Mouse (Mus musculus): ENCODE results near the gene Tnf. TPM values are rescaled to one million over a fixed set of nuclear protein-coding genes. Genes with fewer than 3 reads are reported as not detected.

Tnf gene
- polyA plus RNA-seq, 1 experiment from 2014 or later, result not detected

Small RNAs within 50 kb of the gene (microRNA-seq; reads per million reads assigned to microRNA genes)
- not detected for gene Mir6973a
- not detected for gene Mir6974
- gene Mir6975, result 4.4 reads per million, percentile 25 among the genes with 10 or more reads in this experiment
- not detected for gene Mir8094

Other genes starting within 250 kb of the Tnf start
- 0.17 and 0.53 TPM in 2 replicates for gene Hspa1b, start 242.8 kb downstream of the Tnf start, polyA plus RNA-seq (2014; fragmentation: Nextera tagmentation; extraction: Ambion mirVana)
- 1.1 and 2.3 TPM in 2 replicates for gene Gm20481, start 232.1 kb downstream of the Tnf start, polyA plus RNA-seq (2014; fragmentation: Nextera tagmentation; extraction: Ambion mirVana)
- 5.6 and 8.1 TPM in 2 replicates for gene Hspa1a, start 229.9 kb downstream of the Tnf start, polyA plus RNA-seq (2014; fragmentation: Nextera tagmentation; extraction: Ambion mirVana)
- gene Hspa1l, start 229.3 kb downstream of the Tnf start, polyA plus RNA-seq (2014; fragmentation: Nextera tagmentation; extraction: Ambion mirVana), result 1.6 and 2.3 TPM in 2 replicates
- 103 and 110 TPM in 2 replicates for gene Lsm2, start 220.1 kb downstream of the Tnf start, polyA plus RNA-seq (2014; fragmentation: Nextera tagmentation; extraction: Ambion mirVana)
- gene Vars, start 201.0 kb downstream of the Tnf start, polyA plus RNA-seq (2014; fragmentation: Nextera tagmentation; extraction: Ambion mirVana), result 43.4 and 51.1 TPM in 2 replicates
- 0.12 and 0.16 TPM in 2 replicates for gene Vwa7, start 185.4 kb downstream of the Tnf start, polyA plus RNA-seq (2014; fragmentation: Nextera tagmentation; extraction: Ambion mirVana)
- gene Sapcd1, start 174.0 kb downstream of the Tnf start, polyA plus RNA-seq (2014; fragmentation: Nextera tagmentation; extraction: Ambion mirVana), result 2.0 and 2.2 TPM in 2 replicates
- 2.1 and 2.8 TPM in 2 replicates for gene Msh5, start 155.3 kb downstream of the Tnf start, polyA plus RNA-seq (2014; fragmentation: Nextera tagmentation; extraction: Ambion mirVana)
- 17.7 and 22.8 TPM in 2 replicates for gene Clic1, start 152.0 kb downstream of the Tnf start, polyA plus RNA-seq (2014; fragmentation: Nextera tagmentation; extraction: Ambion mirVana)
- 375 and 392 TPM in 2 replicates for gene Ddah2, start 143.0 kb downstream of the Tnf start, polyA plus RNA-seq (2014; fragmentation: Nextera tagmentation; extraction: Ambion mirVana)
- gene Ly6g6c, start 136.6 kb downstream of the Tnf start, polyA plus RNA-seq (2014; fragmentation: Nextera tagmentation; extraction: Ambion mirVana), result not detected in 2 replicates
- 0.11 and 0.21 TPM in 2 replicates for gene Mpig6b, start 135.8 kb downstream of the Tnf start, polyA plus RNA-seq (2014; fragmentation: Nextera tagmentation; extraction: Ambion mirVana)
- 0.62 TPM in 1 of 2 replicates, not detected in the other for gene Ly6g6e, start 125.1 kb downstream of the Tnf start, polyA plus RNA-seq (2014; fragmentation: Nextera tagmentation; extraction: Ambion mirVana)
- gene Ly6g6d, start 123.9 kb downstream of the Tnf start, polyA plus RNA-seq (2014; fragmentation: Nextera tagmentation; extraction: Ambion mirVana), result 0.78 and 1.5 TPM in 2 replicates
- not detected in 2 replicates for gene Ly6g6f, start 116.4 kb downstream of the Tnf start, polyA plus RNA-seq (2014; fragmentation: Nextera tagmentation; extraction: Ambion mirVana)
- gene Abhd16a, start 112.7 kb downstream of the Tnf start, polyA plus RNA-seq (2014; fragmentation: Nextera tagmentation; extraction: Ambion mirVana), result 79.4 and 86.0 TPM in 2 replicates
- not detected in 2 replicates for gene Ly6g5c, start 93.7 kb downstream of the Tnf start, polyA plus RNA-seq (2014; fragmentation: Nextera tagmentation; extraction: Ambion mirVana)
- 1.3 TPM in 2 replicates for gene Ly6g5b, start 86.6 kb downstream of the Tnf start, polyA plus RNA-seq (2014; fragmentation: Nextera tagmentation; extraction: Ambion mirVana)
- gene Gpank1, start 80.6 kb downstream of the Tnf start, polyA plus RNA-seq (2014; fragmentation: Nextera tagmentation; extraction: Ambion mirVana), result 24.2 and 25.4 TPM in 2 replicates
- gene Csnk2b, start 80.0 kb downstream of the Tnf start, polyA plus RNA-seq (2014; fragmentation: Nextera tagmentation; extraction: Ambion mirVana), result 328 and 334 TPM in 2 replicates
- gene D17H6S53E, start 75.6 kb downstream of the Tnf start, polyA plus RNA-seq (2014; fragmentation: Nextera tagmentation; extraction: Ambion mirVana), result 6.0 and 6.8 TPM in 2 replicates
- gene Apom, start 70.0 kb downstream of the Tnf start, polyA plus RNA-seq (2014; fragmentation: Nextera tagmentation; extraction: Ambion mirVana), result 0.57 TPM in 1 of 2 replicates, not detected in the other
- gene Bag6, start 66.8 kb downstream of the Tnf start, polyA plus RNA-seq (2014; fragmentation: Nextera tagmentation; extraction: Ambion mirVana), result 122 and 136 TPM in 2 replicates
- 191 and 194 TPM in 2 replicates for gene Prrc2a, start 37.1 kb downstream of the Tnf start, polyA plus RNA-seq (2014; fragmentation: Nextera tagmentation; extraction: Ambion mirVana)
- gene Aif1, start 25.9 kb downstream of the Tnf start, polyA plus RNA-seq (2014; fragmentation: Nextera tagmentation; extraction: Ambion mirVana), result 3.3 and 8.8 TPM in 2 replicates
- gene Lst1, start 13.6 kb downstream of the Tnf start, polyA plus RNA-seq (2014; fragmentation: Nextera tagmentation; extraction: Ambion mirVana), result 3.8 and 9.0 TPM in 2 replicates
- gene Ltb, start 7.6 kb downstream of the Tnf start, polyA plus RNA-seq (2014; fragmentation: Nextera tagmentation; extraction: Ambion mirVana), result 0.74 and 0.84 TPM in 2 replicates
- gene Lta, start 3.3 kb upstream of the Tnf start, polyA plus RNA-seq (2014; fragmentation: Nextera tagmentation; extraction: Ambion mirVana), result 0.20 and 0.73 TPM in 2 replicates
- not detected in 2 replicates for gene Gm16181, start 18.8 kb upstream of the Tnf start, polyA plus RNA-seq (2014; fragmentation: Nextera tagmentation; extraction: Ambion mirVana)
- 78.1 and 99.0 TPM in 2 replicates for gene Atp6v1g2, start 31.7 kb upstream of the Tnf start, polyA plus RNA-seq (2014; fragmentation: Nextera tagmentation; extraction: Ambion mirVana)
- gene Nfkbil1, start 33.8 kb upstream of the Tnf start, polyA plus RNA-seq (2014; fragmentation: Nextera tagmentation; extraction: Ambion mirVana), result 3.8 and 7.3 TPM in 2 replicates
- gene Ddx39b, start 39.7 kb upstream of the Tnf start, polyA plus RNA-seq (2014; fragmentation: Nextera tagmentation; extraction: Ambion mirVana), result 386 and 390 TPM in 2 replicates
- 68.5 and 74.3 TPM in 2 replicates for gene H2-D1, start 60.7 kb upstream of the Tnf start, polyA plus RNA-seq (2014; fragmentation: Nextera tagmentation; extraction: Ambion mirVana)
- 0.16 TPM in 1 of 2 replicates, not detected in the other for gene H2-Q1, start 118.4 kb upstream of the Tnf start, polyA plus RNA-seq (2014; fragmentation: Nextera tagmentation; extraction: Ambion mirVana)
- gene H2-Q2, start 140.2 kb upstream of the Tnf start, polyA plus RNA-seq (2014; fragmentation: Nextera tagmentation; extraction: Ambion mirVana), result 1.5 and 1.8 TPM in 2 replicates
- gene H2-Q4, start 177.6 kb upstream of the Tnf start, polyA plus RNA-seq (2014; fragmentation: Nextera tagmentation; extraction: Ambion mirVana), result 0.18 and 0.80 TPM in 2 replicates
- 0.61 and 0.63 TPM in 2 replicates for gene H2-Q6, start 222.8 kb upstream of the Tnf start, polyA plus RNA-seq (2014; fragmentation: Nextera tagmentation; extraction: Ambion mirVana)
- gene H2-Q7, start 237.1 kb upstream of the Tnf start, polyA plus RNA-seq (2014; fragmentation: Nextera tagmentation; extraction: Ambion mirVana), result 2.5 and 2.8 TPM in 2 replicates